Mouse (Mus musculus) cerebellum, adult 18-20 months (tissue): ENCODE measurements around the gene Rimbp3.
"Not testable (repeated sequence)": the region's sequence is repeated elsewhere in the genome, so short reads cannot be mapped to it uniquely, and the experiment has no call there.

Source experiments
- DNase-seq, 2 experiments: peaks; one replicate each; pipeline ENCODE4 v3.0.0; 2021

The Rimbp3 gene

GRCm38 (mm10) chr16:17220127-17220733 is 11.8 kb downstream of the Rimbp3 start:
- DNase-seq, result no peak

GRCm38 (mm10) chr16:17222197-17222596 is 13.8 kb downstream of the Rimbp3 start:
- DNase-seq, result peak; percentile 97 to 99

DNA sequence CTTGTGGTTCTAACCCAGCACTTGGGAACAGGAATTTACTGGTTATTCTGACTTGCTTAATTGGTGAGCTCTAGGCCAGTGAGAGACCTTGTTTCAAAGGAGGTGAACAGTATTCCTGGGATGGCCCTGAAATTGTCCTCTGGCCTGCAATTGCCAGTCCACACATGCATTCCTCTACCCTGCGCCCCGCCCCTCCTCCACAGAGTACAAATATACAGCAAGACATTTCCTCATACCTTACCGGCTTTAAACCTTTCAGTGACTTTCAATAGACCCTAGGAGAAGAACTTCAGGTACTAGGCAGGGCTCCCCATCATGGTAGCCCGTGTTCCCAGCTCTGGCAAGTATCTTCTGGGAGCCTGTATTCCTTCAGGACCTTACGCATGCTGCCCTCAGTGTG is 17.2 kb downstream of the Rimbp3 start:
- DNase-seq, result no peak

DNA sequence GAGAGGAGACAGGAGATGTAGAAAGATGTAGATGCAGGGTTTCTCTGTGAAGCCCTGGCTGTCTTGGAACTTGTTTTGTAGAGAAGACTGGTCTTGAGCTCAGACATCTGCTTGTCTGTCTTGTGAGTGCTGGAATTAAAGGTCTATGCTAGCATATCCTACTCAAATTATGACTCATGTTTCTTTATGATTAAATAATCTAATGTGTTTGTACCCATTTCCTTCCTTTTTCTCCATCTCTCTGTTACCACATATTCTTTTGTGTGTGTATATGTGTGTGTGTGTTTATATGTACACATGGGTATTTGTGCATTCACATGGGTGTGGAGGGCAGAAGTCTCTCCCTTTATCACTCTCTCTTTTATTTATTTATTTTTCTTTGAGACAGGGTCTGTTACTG is 18.1 kb downstream of the Rimbp3 start:
- no peak for DNase-seq

GRCm38 (mm10) chr16:17231523-17231922 is 23.1 kb downstream of the Rimbp3 start:
- not testable (repeated sequence) for DNase-seq

GRCm38 (mm10) chr16:17232794-17233701 is 24.6 kb downstream of the Rimbp3 start, which contains the start of gene Hic2:
Gene Hic2, plus strand, starts transcription at chr16:17233572.
- DNase-seq, result peak; percentile 93 to 96

GRCm38 (mm10) chr16:17233702-17234498 is 25.5 kb downstream of the Rimbp3 start:
- peak in 1 of 2 experiments; percentile 28 for DNase-seq

DNA sequence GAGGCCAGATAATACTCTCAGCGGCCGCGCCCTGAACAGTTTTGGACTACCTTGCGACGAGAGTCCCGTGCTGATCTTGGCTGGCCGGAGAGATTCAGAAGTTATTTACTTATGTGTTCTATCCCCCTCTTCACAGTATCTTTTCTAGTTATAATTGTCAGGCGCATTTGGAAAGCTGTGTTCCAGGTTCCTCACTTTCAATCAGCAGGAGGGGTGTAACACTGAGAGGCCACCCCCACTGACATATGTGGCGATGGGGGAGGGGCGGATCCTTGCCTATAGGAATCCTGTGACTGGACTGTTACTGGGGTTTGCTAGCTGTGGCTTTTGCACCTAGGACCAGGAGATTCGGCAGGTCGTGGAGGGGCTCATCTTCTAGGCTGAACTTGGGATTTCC is 26.1 kb downstream of the Rimbp3 start:
- peak; percentile 51 to 57 for DNase-seq

- DNase-seq, result peak; percentile 23 to 32
These were observed 26.7 kb downstream of the Rimbp3 start for GRCm38 (mm10) chr16:17234916-17235665.

DNA sequence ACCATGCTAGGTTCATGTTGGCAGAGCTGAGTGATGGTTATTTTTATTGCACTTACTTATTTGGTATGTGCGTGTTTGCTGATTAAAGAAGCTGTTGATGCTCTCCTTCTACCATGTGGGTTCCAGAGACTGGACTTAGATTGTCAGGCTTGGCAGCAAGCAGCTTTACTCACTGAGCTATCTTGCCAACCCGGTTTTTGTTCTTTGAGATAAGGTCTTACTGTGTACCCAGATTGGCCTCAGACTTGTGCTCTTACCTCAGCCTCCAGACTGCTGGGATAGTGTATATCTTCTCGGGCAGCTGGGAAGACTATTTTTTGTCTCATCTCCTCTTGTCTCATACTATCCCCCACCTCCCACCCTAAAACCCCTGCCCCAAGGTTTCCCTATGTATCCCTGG is 29.2 kb downstream of the Rimbp3 start:
- DNase-seq, result no peak

GRCm38 (mm10) chr16:17239409-17239808 is 31.0 kb downstream of the Rimbp3 start:
- DNase-seq, result no peak

- DNase-seq, result no peak
These were observed 35.3 kb downstream of the Rimbp3 start for GRCm38 (mm10) chr16:17243731-17244130.

DNA sequence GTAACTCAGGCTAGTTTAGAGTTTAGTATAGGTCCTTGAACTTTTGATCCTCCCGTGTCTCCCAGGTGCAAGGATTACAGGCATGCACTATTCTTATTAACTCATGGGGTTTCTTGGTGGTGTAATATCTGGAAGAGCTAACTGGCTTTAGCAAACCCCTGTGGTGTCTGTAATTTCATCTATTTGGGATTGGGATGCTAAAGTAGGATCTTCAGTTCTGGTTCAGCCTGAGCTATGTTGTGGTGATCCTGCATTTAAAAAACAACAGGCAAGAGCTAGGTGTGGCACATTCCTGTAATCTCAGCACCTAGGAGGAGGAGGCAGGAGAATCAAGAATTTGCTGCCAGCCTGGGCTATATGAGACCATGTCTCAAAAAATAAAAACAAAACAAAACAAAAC is 36.6 kb downstream of the Rimbp3 start:
- no peak for DNase-seq

DNA sequence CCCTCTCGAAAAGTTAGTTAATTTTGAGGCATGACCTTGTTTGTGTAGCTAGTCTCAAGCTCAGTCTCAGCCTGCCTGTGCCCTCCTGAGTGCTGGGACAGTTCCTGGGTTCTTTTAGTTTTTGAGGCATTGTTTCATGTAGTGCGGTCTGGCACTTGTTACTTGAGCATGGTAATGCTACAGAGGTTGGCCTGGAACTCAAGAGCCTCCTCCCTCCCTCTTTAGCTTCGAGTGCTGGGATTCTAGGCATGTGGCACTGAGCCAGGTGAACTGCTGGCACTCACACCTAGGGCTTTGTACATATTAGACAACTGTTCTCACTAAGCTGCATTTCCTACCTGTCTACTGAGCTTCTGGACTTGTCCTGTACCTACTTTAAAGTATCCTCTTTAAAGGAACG is 39.3 kb downstream of the Rimbp3 start:
- peak; percentile 34 to 38 for DNase-seq

- DNase-seq, result no peak
These were observed 40.7 kb downstream of the Rimbp3 start for GRCm38 (mm10) chr16:17249135-17249534.

- DNase-seq, result peak; percentile 77 to 81
These were observed 43.1 kb downstream of the Rimbp3 start for GRCm38 (mm10) chr16:17251539-17251938.

DNA sequence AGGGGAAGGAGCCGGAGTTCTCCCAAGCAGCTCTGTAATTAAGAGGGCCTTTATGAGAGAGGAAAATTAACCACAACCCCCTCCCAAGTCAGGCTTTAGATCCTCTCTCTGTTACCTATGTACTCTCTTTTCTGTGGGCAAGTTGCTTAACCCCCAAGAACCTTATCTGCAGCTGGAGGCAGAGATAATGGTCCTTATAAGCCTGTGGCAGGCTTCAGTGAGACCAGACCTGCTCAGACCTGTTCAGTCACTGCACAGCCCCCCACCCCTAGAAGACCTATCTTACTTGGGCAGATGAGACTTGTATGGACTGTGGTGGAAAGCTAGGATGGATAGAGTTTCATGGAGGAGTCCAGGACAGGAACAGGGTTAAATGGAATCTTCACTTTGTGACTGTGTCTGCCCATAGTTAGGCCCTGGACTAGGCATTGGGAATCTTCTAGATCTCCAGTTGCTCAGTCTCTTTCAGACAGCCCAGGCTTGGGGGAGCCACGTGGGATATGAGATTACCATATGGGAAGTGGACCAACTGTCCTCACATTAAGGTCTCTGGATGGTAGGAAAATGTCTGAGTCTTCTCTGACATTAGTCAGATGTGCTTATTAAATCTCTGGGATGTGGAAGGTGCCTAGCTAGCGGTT is 43.8 kb downstream of the Rimbp3 start:
- DNase-seq, result no peak

DNA sequence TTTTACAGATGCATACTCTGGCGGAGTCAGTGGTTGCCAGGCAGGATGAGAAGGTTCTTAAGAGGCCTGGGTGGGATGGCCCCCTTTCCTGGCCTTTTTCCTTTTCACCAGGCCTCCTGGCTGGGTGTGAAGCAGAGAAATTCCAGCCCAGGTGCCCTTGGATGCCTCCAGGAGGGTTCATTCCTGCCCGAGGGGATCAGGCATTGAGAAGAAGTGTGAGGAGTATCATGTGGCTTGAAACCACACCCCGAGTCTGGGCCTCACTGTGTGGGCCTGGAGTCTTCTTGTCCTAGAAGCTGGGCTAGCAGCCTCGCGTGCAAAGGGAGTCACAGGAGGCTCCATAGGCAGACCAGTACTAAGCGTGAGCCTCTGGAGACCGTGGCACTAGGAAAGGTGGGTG is 44.4 kb downstream of the Rimbp3 start:
- no peak for DNase-seq

GRCm38 (mm10) chr16:17254005-17254597 is 45.7 kb downstream of the Rimbp3 start:
- DNase-seq, result no peak

GRCm38 (mm10) chr16:17255270-17255669 is 46.9 kb downstream of the Rimbp3 start:
- DNase-seq, result no peak

DNA sequence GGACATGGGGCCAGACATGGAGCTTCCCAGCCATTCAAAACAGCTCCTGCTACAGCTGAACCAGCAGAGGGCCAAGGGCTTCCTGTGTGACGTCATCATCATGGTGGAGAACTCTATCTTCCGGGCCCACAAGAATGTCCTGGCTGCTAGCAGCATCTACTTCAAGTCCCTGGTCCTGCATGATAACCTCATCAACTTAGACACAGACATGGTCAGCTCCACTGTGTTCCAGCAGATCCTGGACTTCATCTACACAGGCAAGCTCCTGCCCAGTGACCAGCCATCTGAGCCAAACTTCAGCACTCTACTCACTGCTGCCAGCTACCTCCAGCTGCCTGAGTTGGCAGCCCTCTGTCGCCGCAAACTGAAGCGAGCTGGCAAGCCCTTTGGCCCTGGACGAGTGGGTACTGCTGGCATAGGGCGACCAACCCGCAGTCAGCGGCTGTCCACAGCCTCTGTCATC is 49.0 kb downstream of the Rimbp3 start:
- DNase-seq, result peak in 1 of 2 experiments; percentile 17
